Mouse (Mus musculus): ENCODE measurements around the gene Gm10842.

Gm10842 gene

GRCm38 (mm10) chr11:105153068-105153833 is 6.6 kb downstream of the Gm10842 start:
- DNase-seq (ENCODE audit: low spot score in 2 of 2), result no peak

GRCm38 (mm10) chr11:105155915-105156314 is 9.2 kb downstream of the Gm10842 start:
- no peak for DNase-seq (ENCODE audit: low spot score in 2 of 2)

GRCm38 (mm10) chr11:105156748-105157267 is 10.1 kb downstream of the Gm10842 start:
- no peak for DNase-seq (ENCODE audit: low spot score in 2 of 2)

- no peak for DNase-seq (ENCODE audit: low spot score in 2 of 2)
Observed at GRCm38 (mm10) chr11:105158047-105158446, 11.4 kb downstream of the Gm10842 start.

- no peak for DNase-seq (ENCODE audit: low spot score in 2 of 2)
Observed at GRCm38 (mm10) chr11:105159673-105160360, 13.1 kb downstream of the Gm10842 start.

- no peak for DNase-seq (ENCODE audit: low spot score in 2 of 2)
Observed at GRCm38 (mm10) chr11:105161411-105161810, 14.7 kb downstream of the Gm10842 start.

- DNase-seq (ENCODE audit: low spot score in 2 of 2), result no peak
Observed at GRCm38 (mm10) chr11:105164516-105165510, 18.1 kb downstream of the Gm10842 start.

- no peak for DNase-seq (ENCODE audit: low spot score in 2 of 2)
Observed at GRCm38 (mm10) chr11:105166780-105167179, 20.1 kb downstream of the Gm10842 start.

- no peak for DNase-seq (ENCODE audit: low spot score in 2 of 2)
Observed at GRCm38 (mm10) chr11:105178516-105178915, 31.8 kb downstream of the Gm10842 start, which contains the start of gene Tlk2. Tlk2 (plus strand) TSS chr11:105178807.

- DNase-seq (ENCODE audit: low spot score in 2 of 2), result no peak
Observed at GRCm38 (mm10) chr11:105179523-105179922, 32.8 kb downstream of the Gm10842 start.

GRCm38 (mm10) chr11:105180471-105181091 is 33.9 kb downstream of the Gm10842 start:
- DNase-seq (ENCODE audit: low spot score in 2 of 2), result peak in 1 of 2 experiments; percentile 15

GRCm38 (mm10) chr11:105181126-105181637 is 34.5 kb downstream of the Gm10842 start:
- DNase-seq (ENCODE audit: low spot score in 2 of 2), result peak; percentile 62 to 79

- peak in 1 of 2 experiments; percentile 31 for DNase-seq (ENCODE audit: low spot score in 2 of 2)
Observed at GRCm38 (mm10) chr11:105181689-105182460, 35.2 kb downstream of the Gm10842 start.

- DNase-seq (ENCODE audit: low spot score in 2 of 2), result no peak
Observed at GRCm38 (mm10) chr11:105182461-105182855, 35.8 kb downstream of the Gm10842 start.

- no peak for DNase-seq (ENCODE audit: low spot score in 2 of 2)
Observed at GRCm38 (mm10) chr11:105184678-105185077, 38.0 kb downstream of the Gm10842 start.

GRCm38 (mm10) chr11:105192186-105192585 is 45.5 kb downstream of the Gm10842 start:
- no peak for DNase-seq (ENCODE audit: low spot score in 2 of 2)
